Mouse (Mus musculus): ENCODE data around the gene Farsb. TPM values are rescaled to one million over a fixed set of nuclear protein-coding genes. Genes with fewer than 3 reads are reported as not detected.

The Farsb gene
- total and polyA plus RNA-seq, 3 experiments = 119 to 154 (median 122) TPM

- DNase-seq (ENCODE audit: low read depth, low spot score) = no peak
- Histone ChIP-seq H3K27me3 (ENCODE audit: control insufficient read depth in 1 of 2, insufficient read depth in 2 of 2, low read length in 2 of 2) (no peaks in the 10 kb centered on the region), H3K4me3 (ENCODE audit: control insufficient read depth in 1 of 2, insufficient read depth in 1 of 2, low read depth in 2 of 2, low read length in 2 of 2) (no peak overlapping the region), H3K79me2 (ENCODE audit: control insufficient read depth, insufficient read depth, low read length, poor library complexity) (no peaks in the 10 kb centered on the region), H3K9ac (ENCODE audit: control insufficient read depth, low read depth, low read length, poor library complexity, severe bottlenecking) (no peak overlapping the region), H3K36me3 (ENCODE audit: control insufficient read depth in 1 of 2, insufficient read depth in 2 of 2, low read length in 2 of 2) (no peaks in the 10 kb centered on the region), H3K27ac (ENCODE audit: control insufficient read depth, low read depth, low read length) (no peak overlapping the region), H3K9me3 (replicated peaks; ENCODE audit: insufficient read depth, low read length) (no peaks in the 10 kb centered on the region), H3K4me1 (ENCODE audit: control insufficient read depth in 1 of 2, insufficient read depth in 2 of 2, low read length in 2 of 2) (no peaks in the 10 kb centered on the region)
- TF ChIP-seq SMC3 (IDR thresholded peaks at IDR 0.05; ENCODE audit: low read depth, low read length) (no peak), KAT2A (conservative IDR thresholded peaks at IDR 0.05; ENCODE audit: low read depth, low read length) (no peak)
These were observed 79.3 kb downstream of the Farsb start for GRCm38 (mm10) chr1:78409396-78409795.

GRCm38 (mm10) chr1:78401413-78401812, 87.3 kb downstream of the Farsb start:
- Histone ChIP-seq H3K9me3 (replicated peaks; ENCODE audit: insufficient read depth, low read length) (no peaks in the 10 kb centered on the region), H3K4me1 (ENCODE audit: control insufficient read depth in 1 of 2, insufficient read depth in 2 of 2, low read length in 2 of 2) (peaks cover 0 to 5% of the 10 kb centered on the region in 2 experiments; a peak in 2 of 4 replicates), H3K27ac (ENCODE audit: control insufficient read depth, low read depth, low read length) (no peak overlapping the region), H3K36me3 (ENCODE audit: control insufficient read depth in 1 of 2, insufficient read depth in 2 of 2, low read length in 2 of 2) (peaks cover 0 to 3% of the 10 kb centered on the region in 2 experiments; a peak in 2 of 4 replicates), H3K27me3 (ENCODE audit: control insufficient read depth in 1 of 2, insufficient read depth in 2 of 2, low read length in 2 of 2) (no peaks in the 10 kb centered on the region), H3K79me2 (ENCODE audit: control insufficient read depth, insufficient read depth, low read length, poor library complexity) (no peaks in the 10 kb centered on the region), H3K9ac (ENCODE audit: control insufficient read depth, low read depth, low read length, poor library complexity, severe bottlenecking) (no peak overlapping the region), H3K4me3 (ENCODE audit: control insufficient read depth in 1 of 2, insufficient read depth in 1 of 2, low read depth in 2 of 2, low read length in 2 of 2) (no peak overlapping the region)
- TF ChIP-seq TCF12 (IDR thresholded peaks at IDR 0.05; ENCODE audit: low read depth, low read length) (no peak), ZKSCAN1 (IDR thresholded peaks at IDR 0.05; ENCODE audit: low read depth, low read length) (no peak), ELF1 (IDR thresholded peaks at IDR 0.05; ENCODE audit: low read depth, low read length) (no peak), ZC3H11A (IDR thresholded peaks at IDR 0.05; ENCODE audit: low read depth, low read length) (no peak), POLR2A (IDR thresholded peaks at IDR 0.05; ENCODE audit: control insufficient read depth in 1 of 2, insufficient read depth in 1 of 2, low read depth in 1 of 2, low read length in 2 of 2, poor library complexity in 1 of 2) (no peak), TAL1 (IDR thresholded peaks at IDR 0.05; ENCODE audit: low read length) (no peak), USF2 (IDR thresholded peaks at IDR 0.05; ENCODE audit: borderline replicate concordance in 1 of 2, insufficient read depth in 1 of 2, low read depth in 1 of 2, low read length in 2 of 2) (no peak), TBP (IDR thresholded peaks at IDR 0.05; ENCODE audit: low read depth, low read length) (no peak), POLR2AphosphoS5 (IDR thresholded peaks at IDR 0.05; ENCODE audit: borderline replicate concordance, low read depth, low read length) (no peak), NELFE (IDR thresholded peaks at IDR 0.05; ENCODE audit: low read depth, low read length) (no peak), KAT2A (conservative IDR thresholded peaks at IDR 0.05; ENCODE audit: low read depth, low read length) (no peak), ETS1 (IDR thresholded peaks at IDR 0.05; ENCODE audit: low read depth, low read length) (no peak), MEF2A (IDR thresholded peaks at IDR 0.05; ENCODE audit: extremely low read depth, insufficient replicate concordance, low read depth, low read length, poor library complexity, severe bottlenecking) (no peak), GATA1 (IDR thresholded peaks at IDR 0.05; ENCODE audit: low read depth, low read length) (no peak), ZMIZ1 (IDR thresholded peaks at IDR 0.05; ENCODE audit: low read depth, low read length) (no peak), E2F4 (IDR thresholded peaks at IDR 0.05; ENCODE audit: borderline replicate concordance, low read depth, low read length) (no peak), UBTF (IDR thresholded peaks at IDR 0.05; ENCODE audit: borderline replicate concordance, insufficient read depth, low read depth, low read length) (no peak)
- DNase-seq (ENCODE audit: low read depth, low spot score) = no peak
